Mouse (Mus musculus): Measurements from ENCODE around the gene Grin2b.
A peak's percentile ranks its signal among the peaks of the same experiment; 100 is the strongest.

Gene Grin2b

DNA sequence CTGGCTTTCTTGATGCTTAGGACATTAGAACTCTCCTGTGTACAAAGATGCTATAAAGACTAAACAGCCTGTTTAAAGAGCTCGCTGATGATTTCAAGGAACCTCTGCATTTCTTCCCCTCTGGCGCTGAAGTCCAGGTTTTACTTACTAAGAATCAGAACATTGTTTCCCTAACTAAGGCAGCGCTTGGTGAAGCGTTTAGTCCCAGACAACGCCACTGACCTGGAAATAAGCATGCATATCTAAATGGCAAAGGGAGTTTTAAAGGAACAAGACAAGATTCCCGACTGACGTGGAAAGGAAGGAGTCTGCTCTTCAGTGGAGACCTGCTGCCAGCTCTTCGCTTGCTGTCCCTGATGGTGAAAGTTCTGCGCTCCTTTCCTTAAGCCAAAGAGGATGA lies 367.9 kb downstream of the Grin2b start:
- DNase-seq (ENCODE audit: low read depth, low spot score): no peak

- DNase-seq (ENCODE audit: low read depth, low spot score): no peak
These were observed 373.4 kb downstream of the Grin2b start for GRCm38 (mm10) chr6:135799949-135800348.

DNA sequence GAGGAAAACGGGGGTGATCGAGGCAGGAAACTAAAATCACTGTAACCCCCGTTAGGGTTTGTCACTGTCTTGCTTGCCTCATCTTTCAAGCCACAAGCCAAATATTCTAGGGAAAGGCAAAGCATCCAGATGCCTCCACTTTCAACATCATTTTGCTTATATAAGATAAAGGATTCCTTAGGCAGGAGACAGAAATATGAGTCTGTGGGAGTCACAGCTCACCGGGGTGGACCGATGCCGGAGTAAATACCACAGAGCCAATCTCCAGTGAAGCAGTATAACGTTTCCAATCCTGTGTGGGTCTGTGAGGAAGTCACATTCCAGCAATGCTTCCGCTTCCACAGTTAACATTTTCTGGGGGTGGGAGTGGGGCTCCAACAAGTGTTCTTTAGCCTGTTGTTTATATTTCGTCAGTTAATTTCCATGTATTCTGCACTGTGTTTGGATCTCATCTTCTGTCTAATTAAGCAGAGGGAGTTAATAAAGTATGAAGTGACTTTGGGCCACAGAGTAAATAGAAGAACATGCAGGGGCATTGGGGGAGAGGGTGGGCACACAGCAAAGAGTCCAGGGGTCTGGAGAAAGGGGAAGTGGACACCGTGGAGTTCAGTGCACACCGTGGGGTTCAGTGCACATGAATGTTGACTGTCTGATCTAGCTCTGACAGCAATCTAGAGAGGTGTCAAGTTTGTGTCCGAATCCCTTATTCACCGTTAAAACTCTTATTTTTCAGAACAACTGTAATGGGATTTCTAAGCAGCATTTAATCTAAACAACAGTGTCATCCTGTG lies 374.9 kb downstream of the Grin2b start:
- DNase-seq (ENCODE audit: low read depth, low spot score): no peak

- no peak for DNase-seq (ENCODE audit: low read depth, low spot score)
These were observed 375.8 kb downstream of the Grin2b start for GRCm38 (mm10) chr6:135797371-135798033.

GRCm38 (mm10) chr6:135796911-135797310 lies 376.4 kb downstream of the Grin2b start:
- DNase-seq (ENCODE audit: low read depth, low spot score): no peak

DNA sequence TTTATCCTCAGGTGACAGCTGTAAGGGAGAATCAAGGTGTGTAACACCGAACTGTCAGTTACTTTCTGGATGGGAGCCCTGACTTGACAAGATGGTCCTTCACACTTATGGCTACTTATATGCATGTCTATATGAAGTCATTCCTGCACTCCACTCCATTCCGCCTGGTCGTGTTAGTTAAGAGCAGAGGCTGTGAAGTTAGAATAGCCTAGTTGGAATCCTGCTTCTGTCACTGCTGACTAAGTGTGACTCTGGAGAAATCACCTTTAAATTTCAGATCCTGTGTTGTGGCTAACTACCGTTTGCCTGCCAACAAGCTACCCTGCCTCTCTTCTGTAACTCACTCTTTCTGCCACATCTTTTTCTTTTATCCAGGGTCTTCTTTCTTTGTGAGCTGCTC lies 381.9 kb downstream of the Grin2b start:
- DNase-seq (ENCODE audit: low read depth, low spot score): no peak

DNA sequence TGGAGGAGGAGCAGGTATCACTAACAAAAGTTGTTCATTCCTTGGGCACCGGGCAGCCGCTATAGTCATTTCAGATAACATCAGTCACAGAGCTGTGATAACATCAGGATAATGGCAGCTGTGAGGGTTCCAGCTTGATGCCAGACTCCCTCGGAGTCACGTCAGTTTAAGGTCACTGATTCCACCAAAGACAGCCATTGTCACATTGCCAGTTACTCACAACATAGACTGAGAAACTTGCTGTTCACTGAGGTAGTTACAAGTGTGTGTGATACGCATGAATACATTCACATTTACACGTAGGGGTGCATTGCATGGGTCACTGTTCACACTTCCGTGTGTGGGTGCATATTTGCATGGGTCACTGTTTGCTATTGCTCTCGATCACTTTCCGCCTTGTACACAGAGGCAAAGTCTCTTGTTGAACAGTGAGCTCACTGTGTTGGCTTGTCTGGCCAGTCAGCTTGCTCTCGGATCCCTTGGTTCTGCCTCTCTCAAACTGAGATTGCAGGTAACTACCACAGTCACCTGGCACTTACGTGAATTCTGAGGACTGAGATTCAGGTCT lies 383.6 kb downstream of the Grin2b start:
- DNase-seq (ENCODE audit: low read depth, low spot score): no peak

DNA sequence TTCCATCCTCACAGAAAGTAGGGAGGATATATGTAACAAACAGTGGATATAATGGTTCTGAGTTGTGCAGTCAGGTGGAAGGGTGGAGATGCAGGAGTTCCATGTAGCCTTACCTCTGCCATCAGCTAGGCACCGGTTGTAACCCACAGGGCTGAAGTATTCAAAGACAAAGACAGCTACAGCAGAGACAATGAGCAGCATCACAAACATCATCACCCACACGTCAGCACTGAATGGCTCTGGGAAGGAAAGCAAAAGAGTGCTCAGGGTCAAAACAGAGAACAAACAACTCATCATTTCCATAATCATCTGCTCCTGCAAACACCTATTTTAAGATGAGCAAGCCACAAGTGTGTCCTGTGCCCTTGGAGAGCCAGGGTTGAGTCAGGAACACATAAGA lies 398.6 kb downstream of the Grin2b start:
- DNase-seq (ENCODE audit: low read depth, low spot score): peak; percentile 45

DNA sequence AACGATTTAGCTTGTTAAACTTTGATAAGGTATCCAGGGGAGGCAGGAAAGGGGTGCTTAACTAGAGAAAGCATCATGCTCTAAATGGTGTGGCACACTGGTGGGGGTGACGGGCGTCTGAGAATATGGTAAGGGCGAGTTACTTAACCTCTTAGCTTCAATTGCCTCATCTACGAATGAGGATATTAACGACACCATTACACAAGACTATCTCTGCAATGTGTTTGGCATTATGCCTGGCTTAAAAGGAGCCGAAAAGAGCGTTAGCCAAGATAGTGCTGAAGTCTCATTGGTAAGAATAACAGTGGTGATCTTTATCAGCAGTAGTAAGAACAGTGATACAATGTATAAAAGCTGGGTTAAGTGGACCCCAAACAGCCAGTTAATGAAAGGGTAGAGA lies 405.7 kb downstream of the Grin2b start:
- no peak for DNase-seq (ENCODE audit: low read depth, low spot score)

DNA sequence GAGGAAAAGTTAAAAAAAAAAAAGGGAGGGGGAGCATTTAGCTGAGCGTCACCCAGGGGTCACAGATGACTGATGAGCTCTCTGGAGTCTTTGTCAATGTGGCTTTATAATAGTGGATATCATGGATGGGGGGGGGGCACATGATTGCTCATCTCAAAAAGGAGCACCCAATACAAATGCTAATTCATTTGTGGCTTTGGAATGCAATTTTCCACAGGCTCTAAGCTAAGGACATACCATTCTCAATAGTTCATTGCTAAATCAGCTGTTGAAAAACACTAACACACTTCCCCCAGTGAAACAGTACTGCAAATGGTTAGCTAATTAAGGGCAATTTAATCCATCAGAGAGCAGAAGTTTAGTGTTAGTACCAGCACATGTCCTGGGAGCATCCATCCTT lies 414.6 kb downstream of the Grin2b start:
- no peak for DNase-seq (ENCODE audit: low read depth, low spot score)

DNA sequence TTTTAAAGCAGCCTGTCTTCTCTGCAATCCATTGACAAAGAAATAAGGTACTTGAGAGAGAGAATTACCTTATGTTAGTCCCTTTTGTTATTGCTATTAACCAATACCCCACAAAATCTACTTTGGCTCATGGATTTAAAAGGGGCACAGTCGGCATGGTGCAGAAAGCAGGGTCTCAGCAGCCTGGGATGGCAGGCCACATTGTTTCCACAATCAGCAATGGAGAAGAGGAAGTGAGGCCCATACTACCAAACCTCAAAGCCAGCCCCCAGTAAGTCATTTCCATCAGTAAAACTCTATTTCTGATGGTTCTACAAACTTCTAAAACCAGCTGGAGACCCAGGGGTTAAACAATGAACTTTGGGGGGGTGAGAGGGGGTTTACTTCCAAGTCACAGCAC lies 417.2 kb downstream of the Grin2b start:
- DNase-seq (ENCODE audit: low read depth, low spot score): no peak

- DNase-seq (ENCODE audit: low read depth, low spot score): peak; percentile 92
These were observed 424.8 kb downstream of the Grin2b start for GRCm38 (mm10) chr6:135748412-135749076.

- no peak for DNase-seq (ENCODE audit: low read depth, low spot score)
These were observed 427.7 kb downstream of the Grin2b start for GRCm38 (mm10) chr6:135745606-135746005.

DNA sequence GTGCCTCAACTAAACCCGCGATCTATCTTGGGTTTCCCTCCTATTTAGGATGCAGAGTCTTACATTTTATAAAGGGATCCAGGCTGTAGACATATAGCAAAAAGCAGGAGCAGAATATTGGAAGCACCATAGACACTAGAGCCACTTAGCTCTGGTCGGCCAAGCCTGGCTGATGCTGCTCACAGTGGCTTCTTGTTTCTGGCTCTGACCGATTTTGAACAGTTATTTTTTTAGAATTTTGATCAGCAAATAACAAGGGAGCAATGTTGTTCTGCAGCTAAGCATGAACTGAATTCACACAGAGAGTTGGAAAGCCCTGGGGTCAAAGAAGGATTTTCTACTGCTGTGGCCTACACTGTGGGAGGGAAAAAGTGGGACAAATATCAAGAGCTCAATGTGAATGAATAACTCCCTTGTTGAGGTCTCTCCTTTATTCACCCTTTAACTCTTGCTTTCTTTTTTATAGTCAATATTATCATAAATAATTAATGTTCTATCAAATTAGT lies 439.0 kb downstream of the Grin2b start:
- DNase-seq (ENCODE audit: low read depth, low spot score): no peak

DNA sequence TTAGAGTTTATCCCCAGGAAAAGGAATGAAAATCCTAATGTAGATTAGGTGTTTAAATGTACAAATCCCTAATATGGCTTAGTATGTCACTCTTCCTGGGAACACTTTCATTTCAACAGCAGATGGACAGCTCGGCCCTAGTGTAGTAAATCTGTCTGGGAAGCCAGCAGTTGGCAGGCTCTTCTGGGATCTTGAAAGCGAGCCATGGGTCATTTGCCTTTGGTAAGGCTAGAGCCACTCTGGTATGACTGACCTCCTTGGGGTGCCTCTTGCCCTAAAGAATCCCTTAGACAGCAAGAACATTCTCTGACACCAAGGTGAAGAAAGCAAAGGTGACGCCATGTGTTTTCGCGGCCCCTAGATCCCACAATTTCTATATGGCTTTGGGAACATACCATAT lies 446.2 kb downstream of the Grin2b start:
- no peak for DNase-seq (ENCODE audit: low read depth, low spot score)

DNA sequence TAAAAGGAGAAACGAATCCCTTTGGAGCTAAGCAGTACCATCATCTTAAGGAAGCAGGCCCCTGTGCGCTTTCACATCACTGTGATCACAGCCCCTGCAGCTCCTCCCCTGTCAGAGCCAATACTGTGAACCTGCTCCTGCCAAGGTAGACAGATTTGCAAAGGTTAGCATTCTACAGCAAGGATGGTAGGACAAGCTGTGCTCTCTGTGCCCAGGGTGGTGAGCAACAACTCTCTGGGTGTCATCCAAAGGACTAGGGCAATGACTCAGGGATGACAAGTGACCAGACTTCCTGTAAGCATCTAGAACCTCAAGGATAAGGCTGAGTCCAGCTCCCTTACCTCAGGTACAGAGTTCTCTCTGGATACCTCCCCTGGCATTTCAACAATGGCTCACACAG lies 451.6 kb downstream of the Grin2b start:
- no peak for DNase-seq (ENCODE audit: low read depth, low spot score)

DNA sequence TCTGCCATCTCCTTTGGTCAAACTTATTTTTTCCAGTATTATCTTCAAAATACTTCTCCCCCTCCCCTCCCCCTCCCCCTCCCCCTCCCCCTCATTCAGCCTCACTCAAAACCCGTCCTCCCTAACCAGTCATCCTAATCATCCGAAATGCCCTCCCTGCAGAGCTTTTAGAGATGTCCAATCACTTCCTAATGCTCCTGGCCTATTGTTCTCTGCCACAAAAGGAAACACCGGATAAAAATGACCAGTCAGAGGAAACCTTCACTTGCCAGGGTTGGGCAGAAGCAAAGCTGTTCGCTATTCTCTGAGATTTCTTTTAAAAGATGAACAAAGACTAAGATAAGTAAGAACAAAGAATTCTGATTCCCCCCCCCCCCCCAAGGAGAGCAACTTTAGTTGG lies 458.4 kb downstream of the Grin2b start:
- peak; percentile 58 for DNase-seq (ENCODE audit: low read depth, low spot score)

GRCm38 (mm10) chr6:135714236-135714635 lies 459.1 kb downstream of the Grin2b start:
- DNase-seq (ENCODE audit: low read depth, low spot score): peak; percentile 86

GRCm38 (mm10) chr6:135713716-135714115 lies 459.6 kb downstream of the Grin2b start:
- peak; percentile 69 for DNase-seq (ENCODE audit: low read depth, low spot score)

GRCm38 (mm10) chr6:135706850-135707522 lies 466.3 kb downstream of the Grin2b start:
- peak; percentile 93 for DNase-seq (ENCODE audit: low read depth, low spot score)

DNA sequence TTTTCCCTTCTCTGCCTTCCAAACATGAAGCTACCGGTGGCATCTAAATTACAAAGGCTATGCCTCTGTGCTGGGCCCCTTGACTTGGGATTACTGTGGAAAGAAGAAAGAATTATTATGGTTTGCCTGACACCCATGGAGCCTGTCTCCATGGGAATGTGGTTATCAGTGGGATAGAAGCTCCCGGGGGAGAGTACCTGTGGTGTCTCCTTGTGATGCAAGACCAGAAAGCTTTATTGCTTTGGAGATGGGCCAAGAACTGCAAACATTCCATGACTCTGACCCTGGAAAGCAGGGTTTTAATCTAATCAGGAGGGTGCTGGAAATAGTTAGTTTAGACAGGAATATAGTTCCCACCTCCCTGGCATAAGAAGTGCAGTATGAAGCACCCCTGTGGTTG lies 469.7 kb downstream of the Grin2b start:
- DNase-seq (ENCODE audit: low read depth, low spot score): no peak

DNA sequence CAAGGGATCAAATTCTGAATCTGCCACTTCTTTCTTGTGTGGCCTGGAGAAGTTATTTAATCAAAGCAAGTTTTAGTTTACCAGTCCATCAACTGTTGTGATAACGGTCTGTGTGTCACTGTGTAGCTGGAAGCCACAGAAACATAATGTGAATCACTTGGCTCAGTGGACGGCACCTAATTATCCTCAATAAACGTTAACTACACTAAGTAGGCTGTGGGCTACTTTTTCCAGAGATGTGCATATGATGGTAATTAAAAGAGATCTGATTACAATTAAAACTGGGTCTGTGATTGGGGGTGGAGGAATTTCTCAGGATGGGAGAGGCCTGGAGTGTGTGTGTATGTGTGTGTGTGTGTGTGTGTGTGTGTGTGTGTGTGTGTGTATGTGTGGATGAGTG lies 471.9 kb downstream of the Grin2b start:
- DNase-seq (ENCODE audit: low read depth, low spot score): no peak

All from ES-CJ7 (cell line).